Mouse (Mus musculus) MEL (cell line): ENCODE results near the gene Man1b1. TPM values are rescaled to one million over a fixed set of nuclear protein-coding genes. Genes with fewer than 3 reads are reported as not detected.

ENCODE experiments used
- DNase-seq: peaks from one replicate; pipeline ENCODE4 v3.0.0; 2011; ENCODE audit warnings: low read depth, low spot score
- H3K27ac ChIP-seq: 2 replicates; pipeline ENCODE4 v1.5.1; 2012; ENCODE audit warnings: low read depth, mild to moderate bottlenecking, control low read depth, low read length, moderate library complexity; ENCODE audit not compliant: control insufficient read depth
- H3K27me3 ChIP-seq, 2 experiments: fragments of 150-350 bp in 1 of 2; sonication (generic) in 1 of 2; 2 replicates each; pipeline ENCODE4 v1.6.1; 2012; ENCODE audit warnings: low read length in 2 of 2, mild to moderate bottlenecking in 2 of 2, improper control_type of control experiment in 1 of 2, moderate library complexity in 1 of 2; ENCODE audit not compliant: insufficient read depth in 2 of 2, control insufficient read depth in 1 of 2
- H3K36me3 ChIP-seq, 2 experiments: 2 replicates each; pipeline ENCODE4 v1.6.1; 2012 to 2014; ENCODE audit warnings: low read length in 2 of 2, improper control_type of control experiment in 1 of 2, inconsistent platforms in 1 of 2, mild to moderate bottlenecking in 1 of 2; ENCODE audit not compliant: insufficient read depth in 2 of 2, control insufficient read depth in 1 of 2
- H3K4me1 ChIP-seq, 2 experiments: fragments of 150-350 bp in 1 of 2; sonication (generic) in 1 of 2; 2 replicates each; pipeline ENCODE4 v1.6.1; 2012; ENCODE audit warnings: low read length in 2 of 2, improper control_type of control experiment in 1 of 2, mild to moderate bottlenecking in 1 of 2; ENCODE audit not compliant: insufficient read depth in 2 of 2, control insufficient read depth in 1 of 2
- H3K4me3 ChIP-seq, 2 experiments: fragments of 150-350 bp in 1 of 2; sonication (generic) in 1 of 2; 2 replicates each; pipeline ENCODE4 v1.5.1; 2012; ENCODE audit warnings: low read depth in 2 of 2, low read length in 2 of 2, mild to moderate bottlenecking in 2 of 2, moderate library complexity in 2 of 2, control low read depth in 1 of 2, improper control_type of control experiment in 1 of 2; ENCODE audit not compliant: control insufficient read depth in 1 of 2, insufficient read depth in 1 of 2
- H3K79me2 ChIP-seq: 2 replicates; pipeline ENCODE4 v1.6.1; 2012; ENCODE audit warnings: mild to moderate bottlenecking, low read length, moderate library complexity; ENCODE audit not compliant: control insufficient read depth, poor library complexity, insufficient read depth
- H3K9ac ChIP-seq: 2 replicates; pipeline ENCODE4 v1.6.1; 2012; ENCODE audit warnings: low read depth, mild to moderate bottlenecking, control low read depth, low read length, moderate library complexity; ENCODE audit not compliant: control insufficient read depth, poor library complexity, severe bottlenecking
- H3K9me3 ChIP-seq: fragments of 150-350 bp; sonication (generic); replicated peaks from 2 replicates; pipeline ENCODE4 v1.6.1; 2012; ENCODE audit warnings: mild to moderate bottlenecking, low read length, improper control_type of control experiment, moderate library complexity; ENCODE audit not compliant: insufficient read depth
- BHLHE40 ChIP-seq: IDR thresholded peaks from 2 replicates; pipeline ENCODE4 v1.6.1; 2012; ENCODE audit warnings: low read depth, mild to moderate bottlenecking, inconsistent platforms, low read length, improper control_type of control experiment, borderline replicate concordance
- CHD2 ChIP-seq: IDR thresholded peaks from 2 replicates; pipeline ENCODE4 v1.6.1; 2011; ENCODE audit warnings: low read length, improper control_type of control experiment
- E2F4 ChIP-seq: IDR thresholded peaks from 2 replicates; pipeline ENCODE4 v1.6.1; 2011; ENCODE audit warnings: low read depth, low read length, improper control_type of control experiment, borderline replicate concordance
- ETS1 ChIP-seq: IDR thresholded peaks from 2 replicates; pipeline ENCODE4 v1.6.1; 2012; ENCODE audit warnings: low read depth, mild to moderate bottlenecking, inconsistent platforms, low read length, improper control_type of control experiment, moderate library complexity
- GABPA ChIP-seq: IDR thresholded peaks from 2 replicates; pipeline ENCODE4 v1.6.1; 2012; ENCODE audit warnings: low read depth, mild to moderate bottlenecking, inconsistent platforms, low read length, improper control_type of control experiment, moderate library complexity
- GATA1 ChIP-seq: IDR thresholded peaks from 2 replicates; pipeline ENCODE4 v1.6.1; 2011; ENCODE audit warnings: low read depth, low read length, improper control_type of control experiment
- HCFC1 ChIP-seq: IDR thresholded peaks from 2 replicates; pipeline ENCODE4 v1.6.1; 2012; ENCODE audit warnings: low read depth, mild to moderate bottlenecking, inconsistent platforms, low read length, improper control_type of control experiment, moderate library complexity
- KAT2A ChIP-seq: conservative IDR thresholded peaks from 2 replicates; pipeline ENCODE4 v1.6.1; 2012; ENCODE audit warnings: low read depth, low read length, improper control_type of control experiment, inconsistent platforms
- MAZ ChIP-seq: IDR thresholded peaks from 2 replicates; pipeline ENCODE4 v1.6.1; 2012; ENCODE audit warnings: low read depth, mild to moderate bottlenecking, inconsistent platforms, low read length, improper control_type of control experiment
- NELFE ChIP-seq: IDR thresholded peaks from 2 replicates; pipeline ENCODE4 v1.6.1; 2011; ENCODE audit warnings: low read depth, low read length, improper control_type of control experiment
- NRF1 ChIP-seq: IDR thresholded peaks from 2 replicates; pipeline ENCODE4 v1.6.1; 2014; ENCODE audit warnings: low read depth, mild to moderate bottlenecking, inconsistent platforms, low read length, improper control_type of control experiment, moderate library complexity; ENCODE audit not compliant: poor library complexity, insufficient read depth, severe bottlenecking
- POLR2A ChIP-seq, 2 experiments: IDR thresholded peaks; 2 replicates each; pipeline ENCODE4 v1.6.1; 2011 to 2012; ENCODE audit warnings: low read length in 2 of 2, mild to moderate bottlenecking in 2 of 2, control low read depth in 1 of 2, improper control_type of control experiment in 1 of 2, low read depth in 1 of 2, moderate library complexity in 1 of 2; ENCODE audit not compliant: control insufficient read depth in 1 of 2, insufficient read depth in 1 of 2, poor library complexity in 1 of 2
- RAD21 ChIP-seq: IDR thresholded peaks from 2 replicates; pipeline ENCODE4 v1.6.1; 2011; ENCODE audit warnings: mild to moderate bottlenecking, low read depth, low read length, improper control_type of control experiment
- RCOR1 ChIP-seq: IDR thresholded peaks from 2 replicates; pipeline ENCODE4 v1.6.1; 2012; ENCODE audit warnings: low read depth, mild to moderate bottlenecking, inconsistent platforms, low read length, improper control_type of control experiment
- SIN3A ChIP-seq: IDR thresholded peaks from 2 replicates; pipeline ENCODE4 v1.6.1; 2012; ENCODE audit warnings: low read length, improper control_type of control experiment, inconsistent platforms
- TAL1 ChIP-seq: IDR thresholded peaks from 2 replicates; pipeline ENCODE4 v1.6.1; 2012; ENCODE audit warnings: mild to moderate bottlenecking, inconsistent platforms, low read length, moderate library complexity, mixed read lengths
- TBP ChIP-seq: IDR thresholded peaks from 2 replicates; pipeline ENCODE4 v1.8.0; 2011; ENCODE audit warnings: low read depth, low read length, improper control_type of control experiment
- TCF12 ChIP-seq: IDR thresholded peaks from 2 replicates; pipeline ENCODE4 v1.6.1; 2014; ENCODE audit warnings: low read depth, mild to moderate bottlenecking, inconsistent platforms, low read length, improper control_type of control experiment, moderate library complexity
- USF1 ChIP-seq: IDR thresholded peaks from 2 replicates; pipeline ENCODE4 v1.6.1; 2014; ENCODE audit warnings: low read depth, mild to moderate bottlenecking, inconsistent platforms, low read length, improper control_type of control experiment, moderate library complexity
- USF2 ChIP-seq, 2 experiments: IDR thresholded peaks; 2 replicates each; pipeline ENCODE4 v1.6.1; 2011 to 2012; ENCODE audit warnings: improper control_type of control experiment in 2 of 2, low read length in 2 of 2, borderline replicate concordance in 1 of 2, inconsistent platforms in 1 of 2, low read depth in 1 of 2, mild to moderate bottlenecking in 1 of 2; ENCODE audit not compliant: insufficient read depth in 1 of 2
- ZKSCAN1 ChIP-seq: IDR thresholded peaks from 2 replicates; pipeline ENCODE4 v1.6.1; 2012; ENCODE audit warnings: low read depth, mild to moderate bottlenecking, inconsistent platforms, low read length, improper control_type of control experiment, moderate library complexity
- ZNF384 ChIP-seq: IDR thresholded peaks from 2 replicates; pipeline ENCODE4 v1.6.1; 2012; ENCODE audit warnings: low read depth, mild to moderate bottlenecking, inconsistent platforms, low read length, improper control_type of control experiment
- polyA plus RNA-seq, 2 experiments: library from polyadenylated mRNA; stranded (reverse) in 1 of 2; unstranded in 1 of 2; fragments of >175 nt in 1 of 2; fragments of >200 nt in 1 of 2; gene quantifications; 2 replicates each; pipeline versions ENCODE4 v1.2.1 to v1.2.4; 2012; ENCODE audit warnings: low replicate concordance in 2 of 2, low read depth in 1 of 2; ENCODE audit not compliant: insufficient read length in 2 of 2, insufficient read depth in 1 of 2, missing spikeins in 1 of 2
- total RNA-seq: library from RNA; depleted of rRNA; stranded (reverse); fragments of 300-350 nt; gene quantifications from 2 replicates; pipeline ENCODE4 v1.2.3, GENCODE M21; 2012

Gene Man1b1
- total and polyA plus RNA-seq, 3 experiments: 49.6 to 50.1 TPM; not detected in 1

- no peak for TF ChIP-seq GATA1
- TF ChIP-seq BHLHE40: no peak
- TF ChIP-seq NRF1: no peak
- no peak for TF ChIP-seq KAT2A
- TF ChIP-seq CHD2: no peak
- no peak for TF ChIP-seq USF1
- no peak for TF ChIP-seq RAD21
- no peak for TF ChIP-seq RCOR1
- no peak for TF ChIP-seq HCFC1
- no peak for TF ChIP-seq USF2 (IDR thresholded peaks at IDR 0.05; ENCODE audit: borderline replicate concordance in 1 of 2, insufficient read depth in 1 of 2, low read depth in 1 of 2, low read length in 2 of 2)
- no peak for TF ChIP-seq SIN3A
- TF ChIP-seq POLR2A (IDR thresholded peaks at IDR 0.05; ENCODE audit: control insufficient read depth in 1 of 2, insufficient read depth in 1 of 2, low read depth in 1 of 2, low read length in 2 of 2, poor library complexity in 1 of 2): no peak
- TF ChIP-seq ETS1: no peak
- TF ChIP-seq TAL1: no peak
- TF ChIP-seq TBP: no peak
- TF ChIP-seq, all 39 proteins: peak for 0
- no peaks in the 10 kb centered on the region for H3K9me3 ChIP-seq
Measured at GRCm38 (mm10) chr2:25363478-25364178, 31.5 kb downstream of the Man1b1 start.

GRCm38 (mm10) chr2:25364313-25364712, 32.2 kb downstream of the Man1b1 start:
- DNase-seq: no peak
- H3K79me2 ChIP-seq: no peaks in the 10 kb centered on the region
- no peak overlapping the region for H3K27ac ChIP-seq
- peak overlapping the region in 1 of 2 experiments; percentile 76; a peak in 1 of 4 replicates for H3K4me3 ChIP-seq
- H3K4me1 ChIP-seq: peaks cover 3 to 11% of the 10 kb centered on the region in 2 experiments; a peak in 3 of 4 replicates
- TF ChIP-seq MAZ: no peak
- TF ChIP-seq ZKSCAN1: no peak
- no peak for TF ChIP-seq GABPA
- TF ChIP-seq RCOR1: no peak
- TF ChIP-seq HCFC1: no peak
- no peak for TF ChIP-seq TCF12
- TF ChIP-seq E2F4: no peak
- TF ChIP-seq ZNF384: no peak
- no peak for TF ChIP-seq NELFE
- H3K9ac ChIP-seq: peak overlapping the region; percentile 68; the same call in 1 of the 2 replicates
- no peaks in the 10 kb centered on the region for H3K9me3 ChIP-seq
- H3K36me3 ChIP-seq: peaks cover 0 to 3% of the 10 kb centered on the region in 2 experiments; a peak in 2 of 4 replicates
- no peaks in the 10 kb centered on the region for H3K27me3 ChIP-seq

More at GRCm38 (mm10) chr2:25363478-25364178, 31.5 kb downstream of the Man1b1 start:
- H3K27ac ChIP-seq: no peak overlapping the region
- peaks cover 0 to 3% of the 10 kb centered on the region in 2 experiments; a peak in 2 of 4 replicates for H3K36me3 ChIP-seq
- no peak overlapping the region for H3K9ac ChIP-seq
- no peaks in the 10 kb centered on the region for H3K79me2 ChIP-seq
- DNase-seq: no peak
- peaks cover 3 to 11% of the 10 kb centered on the region in 2 experiments; a peak in 3 of 4 replicates for H3K4me1 ChIP-seq
- no peaks in the 10 kb centered on the region for H3K27me3 ChIP-seq
- H3K4me3 ChIP-seq: no peak overlapping the region
